Mouse (Mus musculus): ENCODE measurements around the gene Ank.

- TF ChIP-seq HCFC1 (IDR thresholded peaks at IDR 0.05; ENCODE audit: borderline replicate concordance, insufficient read depth, low read length) (no peak), CHD2 (IDR thresholded peaks at IDR 0.05; ENCODE audit: low read depth, low read length) (no peak)
These were observed 119.1 kb downstream of the Ank start for GRCm38 (mm10) chr15:27585466-27586092.

Data from ES-E14 (cell line).